Mouse (Mus musculus): ENCODE data around the gene Wdr54. TPM values are rescaled to one million over a fixed set of nuclear protein-coding genes. Genes with fewer than 3 reads are reported as not detected.

The Wdr54 gene
- polyA plus RNA-seq, 2 experiments: 0.32 to 0.44 TPM

- H3K4me3 ChIP-seq (ENCODE audit: insufficient read depth in 1 of 2, low read depth in 2 of 2, low read length in 2 of 2): no peak overlapping the region
- no peak for ATAC-seq (ENCODE audit: insufficient read depth)
- no peak overlapping the region for H3K27ac ChIP-seq
- 50% methylated on average over 11 of the region's 11 CpGs for WGBS (ENCODE audit: insufficient replicate concordance)
- no peaks in the 10 kb centered on the region for H3K36me3 ChIP-seq (replicated peaks; ENCODE audit: control insufficient read depth, insufficient read depth, low read depth)
- TF ChIP-seq CTCF (IDR thresholded peaks at IDR 0.05; ENCODE audit: low read depth): no peak
- TF ChIP-seq EP300 (IDR thresholded peaks at IDR 0.05; ENCODE audit: low read depth): no peak
- no peaks in the 10 kb centered on the region for H3K9me3 ChIP-seq (ENCODE audit: control insufficient read depth, low read length)
- no peak for DNase-seq (ENCODE audit: low read depth in 3 of 3, low spot score in 3 of 3)
- peaks cover 13% of the 10 kb centered on the region for H3K27me3 ChIP-seq (ENCODE audit: control insufficient read depth, insufficient read depth, low read length)
- H3K4me1 ChIP-seq (replicated peaks; ENCODE audit: control insufficient read depth in 2 of 2, insufficient read depth in 2 of 2, low read length in 1 of 2): peaks cover 0 to 5% of the 10 kb centered on the region in 2 experiments; a peak in 2 of 4 replicates
- no peak overlapping the region for H3K9ac ChIP-seq (replicated peaks)
- H3K4me2 ChIP-seq (ENCODE audit: low read depth): no peak overlapping the region
Observed at GRCm38 (mm10) chr6:83142886-83143285, 13.3 kb downstream of the Wdr54 start.

GRCm38 (mm10) chr6:83142211-83142731 is 13.9 kb downstream of the Wdr54 start:
- Histone ChIP-seq H3K4me1 (replicated peaks; ENCODE audit: control insufficient read depth in 2 of 2, insufficient read depth in 2 of 2, low read length in 1 of 2) (peaks cover 4 to 5% of the 10 kb centered on the region in 2 experiments; a peak in 3 of 4 replicates), H3K36me3 (replicated peaks; ENCODE audit: control insufficient read depth, insufficient read depth, low read depth) (no peaks in the 10 kb centered on the region), H3K4me3 (ENCODE audit: insufficient read depth in 1 of 2, low read depth in 2 of 2, low read length in 2 of 2) (no peak overlapping the region), H3K9me3 (ENCODE audit: control insufficient read depth, low read length) (no peaks in the 10 kb centered on the region), H3K27ac (no peak overlapping the region), H3K9ac (replicated peaks) (no peak overlapping the region), H3K27me3 (ENCODE audit: control insufficient read depth, insufficient read depth, low read length) (peaks cover 13% of the 10 kb centered on the region), H3K4me2 (ENCODE audit: low read depth) (peak overlapping the region; percentile 41)
- ATAC-seq (ENCODE audit: insufficient read depth) (no peak), DNase-seq (ENCODE audit: low read depth in 3 of 3, low spot score in 3 of 3) (no peak)
- WGBS (ENCODE audit: insufficient replicate concordance): 7% methylated on average over 41 of the region's 41 CpGs
- TF ChIP-seq EP300 (IDR thresholded peaks at IDR 0.05; ENCODE audit: low read depth): no peak
- TF ChIP-seq CTCF (IDR thresholded peaks at IDR 0.05; ENCODE audit: low read depth): no peak

- Histone ChIP-seq H3K4me1 (replicated peaks; ENCODE audit: control insufficient read depth in 2 of 2, insufficient read depth in 2 of 2, low read length in 1 of 2) (peaks cover 4 to 5% of the 10 kb centered on the region in 2 experiments; a peak in 3 of 4 replicates), H3K27me3 (ENCODE audit: control insufficient read depth, insufficient read depth, low read length) (peaks cover 19% of the 10 kb centered on the region), H3K4me2 (ENCODE audit: low read depth) (no peak overlapping the region), H3K9me3 (ENCODE audit: control insufficient read depth, low read length) (no peaks in the 10 kb centered on the region), H3K27ac (no peak overlapping the region), H3K9ac (replicated peaks) (no peak overlapping the region), H3K36me3 (replicated peaks; ENCODE audit: control insufficient read depth, insufficient read depth, low read depth) (no peaks in the 10 kb centered on the region), H3K4me3 (ENCODE audit: insufficient read depth in 1 of 2, low read depth in 2 of 2, low read length in 2 of 2) (no peak overlapping the region)
- 41% methylated on average over 4 of the region's 4 CpGs for WGBS (ENCODE audit: insufficient replicate concordance)
- TF ChIP-seq CTCF (IDR thresholded peaks at IDR 0.05; ENCODE audit: low read depth) (no peak), EP300 (IDR thresholded peaks at IDR 0.05; ENCODE audit: low read depth) (no peak)
- ATAC-seq (ENCODE audit: insufficient read depth) (no peak), DNase-seq (ENCODE audit: low read depth in 3 of 3, low spot score in 3 of 3) (no peak)
Observed at GRCm38 (mm10) chr6:83141636-83142035, 14.6 kb downstream of the Wdr54 start.

- Histone ChIP-seq H3K4me3 (ENCODE audit: insufficient read depth in 1 of 2, low read depth in 2 of 2, low read length in 2 of 2) (no peak overlapping the region), H3K9me3 (ENCODE audit: control insufficient read depth, low read length) (no peaks in the 10 kb centered on the region), H3K4me2 (ENCODE audit: low read depth) (no peak overlapping the region), H3K4me1 (replicated peaks; ENCODE audit: control insufficient read depth in 2 of 2, insufficient read depth in 2 of 2, low read length in 1 of 2) (peaks cover 4 to 8% of the 10 kb centered on the region in 2 experiments; a peak in 3 of 4 replicates), H3K27ac (no peak overlapping the region), H3K27me3 (ENCODE audit: control insufficient read depth, insufficient read depth, low read length) (peaks cover 33% of the 10 kb centered on the region), H3K36me3 (replicated peaks; ENCODE audit: control insufficient read depth, insufficient read depth, low read depth) (no peaks in the 10 kb centered on the region), H3K9ac (replicated peaks) (no peak overlapping the region)
- ATAC-seq (ENCODE audit: insufficient read depth): no peak
- 83% methylated on average over 8 of the region's 8 CpGs for WGBS (ENCODE audit: insufficient replicate concordance)
- no peak for TF ChIP-seq EP300 (IDR thresholded peaks at IDR 0.05; ENCODE audit: low read depth)
- no peak for TF ChIP-seq CTCF (IDR thresholded peaks at IDR 0.05; ENCODE audit: low read depth)
- DNase-seq (ENCODE audit: low read depth in 3 of 3, low spot score in 3 of 3): no peak
Observed at GRCm38 (mm10) chr6:83140044-83140443, 16.2 kb downstream of the Wdr54 start.

GRCm38 (mm10) chr6:83138056-83138455 is 18.1 kb downstream of the Wdr54 start:
- Histone ChIP-seq H3K4me1 (replicated peaks; ENCODE audit: control insufficient read depth in 2 of 2, insufficient read depth in 2 of 2, low read length in 1 of 2) (peaks cover 4 to 8% of the 10 kb centered on the region in 2 experiments; a peak in 3 of 4 replicates), H3K4me2 (ENCODE audit: low read depth) (peak overlapping the region; percentile 66), H3K9me3 (ENCODE audit: control insufficient read depth, low read length) (no peaks in the 10 kb centered on the region), H3K9ac (replicated peaks) (no peak overlapping the region), H3K4me3 (ENCODE audit: insufficient read depth in 1 of 2, low read depth in 2 of 2, low read length in 2 of 2) (peak overlapping the region; percentile 29 to 55), H3K27ac (peak overlapping the region; percentile 24; the same call in 1 of the 2 replicates), H3K27me3 (ENCODE audit: control insufficient read depth, insufficient read depth, low read length) (peaks cover 36% of the 10 kb centered on the region), H3K36me3 (replicated peaks; ENCODE audit: control insufficient read depth, insufficient read depth, low read depth) (no peaks in the 10 kb centered on the region)
- TF ChIP-seq CTCF (IDR thresholded peaks at IDR 0.05; ENCODE audit: low read depth) (peak; percentile 23; the same call in 1 of the 2 replicates), EP300 (IDR thresholded peaks at IDR 0.05; ENCODE audit: low read depth) (no peak)
- 6% methylated on average over 11 of the region's 11 CpGs for WGBS (ENCODE audit: insufficient replicate concordance)
- ATAC-seq (ENCODE audit: insufficient read depth) (peak; percentile 40), DNase-seq (ENCODE audit: low read depth in 3 of 3, low spot score in 3 of 3) (no peak)
